Mouse (Mus musculus) thymus, adult 2 months (tissue): ENCODE results near the gene Myo1b. TPM values are rescaled to one million over a fixed set of nuclear protein-coding genes. Genes with fewer than 3 reads are reported as not detected.
A peak's percentile ranks its signal among the peaks of the same experiment; 100 is the strongest.

ENCODE experiments used
- DNase-seq: peaks from one replicate; pipeline ENCODE4 v3.0.0; 2021
- H3K27ac ChIP-seq: fragments of 200-500 bp; 2 replicates; pipeline ENCODE4 v1.5.1; 2012; ENCODE audit warnings: low read length, control low read depth; ENCODE audit not compliant: control insufficient read depth, insufficient read depth
- H3K27me3 ChIP-seq: fragments of 200-500 bp; 2 replicates; pipeline ENCODE4 v1.6.1; 2012; ENCODE audit warnings: mild to moderate bottlenecking, low read length, moderate library complexity, mixed read lengths; ENCODE audit not compliant: control insufficient read depth, insufficient read depth
- H3K36me3 ChIP-seq: fragments of 200-500 bp; 2 replicates; pipeline ENCODE4 v1.6.1; 2012; ENCODE audit warnings: mild to moderate bottlenecking, low read length, moderate library complexity; ENCODE audit not compliant: control insufficient read depth, insufficient read depth
- H3K4me1 ChIP-seq: fragments of 200-500 bp; replicated peaks from 2 replicates; pipeline ENCODE4 v1.6.1; 2012; ENCODE audit warnings: low read length; ENCODE audit not compliant: control insufficient read depth, insufficient read depth
- H3K4me3 ChIP-seq: fragments of 200-500 bp; 2 replicates; pipeline ENCODE4 v1.5.1; 2012; ENCODE audit warnings: mild to moderate bottlenecking, low read length, control low read depth, moderate library complexity; ENCODE audit not compliant: control insufficient read depth, insufficient read depth
- CTCF ChIP-seq: fragments of 200-500 bp; IDR thresholded peaks from 2 replicates; pipeline ENCODE4 v1.5.1; 2012; ENCODE audit warnings: mild to moderate bottlenecking, control low read depth, low read length, moderate library complexity, borderline replicate concordance; ENCODE audit not compliant: control insufficient read depth, poor library complexity, insufficient read depth; ENCODE audit errors: extremely low read depth
- POLR2A ChIP-seq: fragments of 200-500 bp; IDR thresholded peaks from 2 replicates; pipeline ENCODE4 v1.6.1; 2012; ENCODE audit warnings: mild to moderate bottlenecking, low read length, control low read depth, moderate library complexity; ENCODE audit not compliant: control insufficient read depth, poor library complexity, insufficient read depth; ENCODE audit errors: extremely low read depth
- WGBS: fragments of 180-500 bp; shearing (Covaris S2); methylation state at CpG from one replicate; pipeline ENCODE4 v1.1.7; 2018; 5-methylcytosine and 5-hydroxymethylcytosine counted together
- polyA plus RNA-seq: library from polyadenylated mRNA; depleted of rRNA; stranded (reverse); fragments of >200 nt; gene quantifications from 2 replicates; pipeline ENCODE4 v1.2.3, GENCODE M21; 2012

Gene Myo1b
- polyA plus RNA-seq, 1 experiment, result 3.3 TPM

DNA sequence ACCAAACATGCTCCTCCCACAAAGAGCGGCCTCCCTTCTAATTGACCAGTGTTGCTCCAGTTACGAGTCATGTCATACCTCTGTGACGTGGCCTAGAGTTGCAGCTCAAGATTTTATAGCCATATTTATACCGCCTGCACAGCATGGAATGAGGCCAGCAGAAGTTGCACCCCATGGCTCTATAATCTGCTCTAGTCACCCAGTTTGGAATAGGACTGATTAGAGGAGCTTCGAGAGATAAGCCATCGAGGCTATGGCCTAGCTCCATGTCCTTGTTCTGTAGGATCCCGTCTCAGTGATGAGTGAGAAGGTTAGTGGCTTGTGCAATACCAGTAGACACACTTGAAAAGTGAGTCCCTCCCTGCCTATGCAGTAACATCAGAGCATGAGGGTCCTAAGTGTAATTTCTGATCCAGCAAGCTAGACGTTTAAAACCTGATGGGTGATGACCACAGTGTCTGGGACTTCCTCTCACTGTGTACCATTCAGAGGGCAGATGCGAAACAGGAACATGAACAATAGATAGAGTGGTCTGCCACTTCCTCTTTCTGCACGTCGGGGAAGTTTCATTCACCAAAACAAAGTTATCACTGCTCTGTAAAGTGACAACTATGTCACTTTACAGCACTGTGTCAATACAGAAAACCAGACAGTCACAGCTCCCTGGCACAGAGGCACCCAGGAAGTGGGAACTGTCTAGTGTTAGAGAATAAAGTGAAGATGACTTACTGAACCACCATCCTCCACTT is 18.5 kb upstream of the Myo1b start:
- Histone ChIP-seq H3K27ac (no peak overlapping the region), H3K4me1 (peaks cover 8% of the 10 kb centered on the region), H3K27me3 (no peaks in the 10 kb centered on the region), H3K36me3 (no peaks in the 10 kb centered on the region), H3K4me3 (no peak overlapping the region)
- TF ChIP-seq POLR2A (no peak), CTCF (no peak)
- DNase-seq, result peak; percentile 24
- WGBS, result 54% methylated on average over 11 of the region's 11 CpGs

DNA sequence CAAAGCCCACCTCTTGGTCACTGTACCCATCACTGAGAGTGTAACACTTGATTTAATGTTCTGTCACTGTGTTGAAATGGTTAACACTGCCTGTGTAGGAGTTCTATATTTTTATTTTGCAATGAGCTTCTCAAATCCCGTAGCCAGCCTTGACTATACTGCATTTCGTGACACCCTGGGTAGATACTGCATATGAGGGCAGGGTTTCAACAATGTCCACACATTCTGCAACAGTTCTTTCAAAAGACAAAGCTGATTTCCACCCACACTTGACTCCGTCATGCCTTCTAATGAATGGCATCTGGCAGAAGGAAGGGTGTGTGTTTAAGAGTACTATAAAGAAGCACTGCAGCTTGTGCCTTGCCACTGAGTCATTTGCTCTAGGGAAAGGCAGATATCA is 17.0 kb upstream of the Myo1b start:
- H3K36me3 ChIP-seq, result no peaks in the 10 kb centered on the region
- peaks cover 8% of the 10 kb centered on the region for H3K4me1 ChIP-seq
- H3K27ac ChIP-seq, result no peak overlapping the region
- no peaks in the 10 kb centered on the region for H3K27me3 ChIP-seq
- DNase-seq, result no peak
- WGBS, result 95% methylated on average over 3 of the region's 3 CpGs
- H3K4me3 ChIP-seq, result no peak overlapping the region
- no peak for TF ChIP-seq POLR2A

DNA sequence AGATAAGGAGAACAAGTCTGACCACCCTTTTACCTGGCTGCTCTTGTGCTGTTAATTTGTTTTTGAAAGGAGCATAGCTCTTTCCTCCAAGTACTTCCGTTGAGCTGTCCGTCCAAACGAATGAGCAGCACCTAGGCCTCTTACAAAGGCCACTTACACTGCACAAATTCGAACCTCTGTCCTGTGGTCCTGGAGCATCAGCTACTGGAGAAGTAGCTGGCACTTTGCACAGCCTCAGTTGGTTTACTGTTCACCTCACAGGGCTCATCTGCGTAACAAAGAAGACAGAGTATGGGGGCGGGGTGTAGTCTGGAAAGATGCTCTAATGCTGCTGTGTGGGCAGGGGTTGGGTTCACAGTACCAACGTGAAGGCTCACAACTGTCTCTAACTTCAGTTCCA is 15.7 kb upstream of the Myo1b start:
- WGBS, result 82% methylated on average over 7 of the region's 7 CpGs

DNA sequence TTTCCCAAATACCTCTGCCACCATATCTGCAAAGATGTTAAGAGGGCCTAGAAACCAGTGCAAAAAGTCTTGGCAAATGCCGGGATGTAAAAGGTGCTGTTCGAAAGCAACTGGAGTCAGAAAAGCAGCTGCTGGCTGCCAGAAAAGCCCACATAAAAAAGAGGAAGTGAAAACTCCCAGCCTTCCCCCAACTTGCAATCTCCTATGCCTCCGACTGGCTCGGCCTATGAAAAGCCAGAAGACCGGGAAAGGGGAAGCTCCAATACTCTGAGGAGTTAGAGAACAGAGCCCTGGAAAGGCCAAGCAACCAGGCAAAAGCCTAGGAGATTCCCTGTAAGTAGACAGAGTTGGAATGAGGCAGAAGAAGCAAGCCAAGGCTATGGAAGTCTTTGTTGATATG is 14.7 kb upstream of the Myo1b start:
- no peaks in the 10 kb centered on the region for H3K36me3 ChIP-seq
- H3K4me3 ChIP-seq, result no peak overlapping the region
- TF ChIP-seq CTCF, result no peak
- DNase-seq, result no peak
- 10% methylated on average over 5 of the region's 5 CpGs for WGBS
- H3K27ac ChIP-seq, result no peak overlapping the region
- H3K27me3 ChIP-seq, result no peaks in the 10 kb centered on the region
- H3K4me1 ChIP-seq, result peaks cover 8% of the 10 kb centered on the region

More for the DNA sequence above, 15.7 kb upstream of the Myo1b start:
- no peak for DNase-seq
- Histone ChIP-seq H3K4me3 (no peak overlapping the region), H3K27ac (no peak overlapping the region), H3K36me3 (no peaks in the 10 kb centered on the region), H3K4me1 (peaks cover 8% of the 10 kb centered on the region), H3K27me3 (no peaks in the 10 kb centered on the region)
- no peak for TF ChIP-seq CTCF
- TF ChIP-seq POLR2A, result no peak

DNA sequence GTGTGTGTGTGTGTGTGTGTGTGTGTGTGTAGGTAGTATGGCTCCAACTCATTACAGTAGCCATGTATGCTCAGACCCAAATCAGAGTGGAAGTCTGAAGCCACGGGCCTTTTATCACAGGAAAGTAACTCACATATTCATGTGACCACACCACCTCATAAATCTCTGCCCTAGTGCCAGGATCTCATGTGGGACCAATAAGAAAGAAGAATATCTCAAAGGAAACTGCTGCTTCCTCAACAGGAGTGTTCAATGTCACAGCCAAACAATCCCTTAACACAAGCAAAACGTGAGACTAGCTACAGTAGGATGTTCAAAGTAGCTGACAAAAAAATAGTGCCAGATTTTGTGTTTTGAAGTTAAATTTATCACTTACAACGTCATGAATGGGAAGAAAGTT is 13.7 kb upstream of the Myo1b start:
- TF ChIP-seq POLR2A (no peak), CTCF (no peak)
- H3K36me3 ChIP-seq, result no peaks in the 10 kb centered on the region
- no peaks in the 10 kb centered on the region for H3K27me3 ChIP-seq
- H3K27ac ChIP-seq, result no peak overlapping the region
- H3K4me3 ChIP-seq, result no peak overlapping the region
- H3K4me1 ChIP-seq, result peaks cover 8% of the 10 kb centered on the region
- DNase-seq, result no peak
- 22% methylated on average over 3 of the region's 3 CpGs for whole genome bisulfite sequencing

DNA sequence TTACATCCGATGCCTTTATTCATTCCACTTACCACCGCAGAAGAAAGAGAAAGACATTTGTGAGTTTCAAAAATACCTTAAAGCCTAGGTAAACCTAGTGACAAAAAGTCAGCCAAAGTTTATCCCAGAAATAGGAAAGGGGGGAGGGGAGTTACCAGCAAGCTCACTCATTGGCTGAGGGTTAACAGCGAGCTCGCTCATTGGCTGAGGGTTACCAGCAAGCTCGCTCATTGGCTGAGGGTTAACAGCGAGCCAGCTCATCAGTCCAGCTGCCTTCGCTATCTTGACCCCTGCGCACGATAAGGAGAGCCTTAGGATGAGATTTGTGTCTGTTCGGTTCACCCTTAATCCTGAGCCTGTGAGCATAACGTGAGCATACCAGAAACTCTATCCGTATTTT is 6.9 kb upstream of the Myo1b start:
- no peaks in the 10 kb centered on the region for H3K4me1 ChIP-seq
- TF ChIP-seq POLR2A (no peak), CTCF (no peak)
- no peaks in the 10 kb centered on the region for H3K27me3 ChIP-seq
- no peak overlapping the region for H3K27ac ChIP-seq
- 87% methylated on average over 12 of the region's 12 CpGs for WGBS
- H3K4me3 ChIP-seq, result no peak overlapping the region
- DNase-seq, result no peak
- no peaks in the 10 kb centered on the region for H3K36me3 ChIP-seq

DNA sequence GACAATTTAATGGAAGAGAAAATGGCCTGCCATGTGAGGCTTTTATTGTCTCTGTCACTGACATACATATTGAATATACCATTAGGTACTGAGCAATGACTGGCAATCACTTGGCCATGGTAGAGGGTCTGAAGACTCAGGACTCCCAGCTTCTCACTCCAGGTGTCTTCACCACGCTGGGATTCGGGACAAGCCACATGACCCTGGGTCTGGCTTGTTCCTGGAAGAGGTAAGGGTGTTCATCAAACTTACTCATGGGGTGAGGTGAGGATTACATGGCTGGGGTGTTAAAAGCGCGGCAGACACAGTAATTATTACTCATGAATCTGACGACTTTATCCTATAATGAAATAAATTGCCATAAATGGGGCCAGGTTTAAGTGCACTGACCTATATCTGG is 405 bp upstream of the Myo1b start:
- 96% methylated on average over 5 of the region's 5 CpGs for WGBS
- no peak for DNase-seq
- Histone ChIP-seq H3K27me3 (no peaks in the 10 kb centered on the region; the same call in 1 of the 2 replicates), H3K4me3 (no peak overlapping the region), H3K27ac (no peak overlapping the region), H3K36me3 (no peaks in the 10 kb centered on the region), H3K4me1 (no peaks in the 10 kb centered on the region; the same call in 1 of the 2 replicates)
- TF ChIP-seq CTCF (no peak), POLR2A (no peak)
